Mouse (Mus musculus): Measurements from ENCODE around the gene Chrnb2. TPM values are rescaled to one million over a fixed set of nuclear protein-coding genes. Genes with fewer than 3 reads are reported as not detected.
A peak's percentile ranks its signal among the peaks of the same experiment; 100 is the strongest.
"Not testable (repeated sequence)": the region's sequence is repeated elsewhere in the genome, so short reads cannot be mapped to it uniquely, and the experiment has no call there.

Chrnb2 gene
- polyA plus RNA-seq, 1 experiment, result 0.32 TPM

- Histone ChIP-seq H3K4me3 (replicated peaks; ENCODE audit: control insufficient read depth, low read depth, low read length) (no peak overlapping the region), H3K4me1 (ENCODE audit: control insufficient read depth, insufficient read depth, low read length) (peaks cover 5% of the 10 kb centered on the region), H3K27ac (ENCODE audit: control insufficient read depth, insufficient read depth, low read depth, low read length, poor library complexity) (no peak overlapping the region)
- TF ChIP-seq POLR2A (IDR thresholded peaks at IDR 0.05; ENCODE audit: borderline replicate concordance, control insufficient read depth, low read depth, low read length) (no peak), CTCF (IDR thresholded peaks at IDR 0.05; ENCODE audit: control insufficient read depth, insufficient read depth, low read length) (no peak)
- WGBS, result 83% methylated on average over 4 of the region's 4 CpGs
Observed at GRCm38 (mm10) chr3:89805179-89805578, 40.7 kb upstream of the Chrnb2 start.

- H3K27ac ChIP-seq (ENCODE audit: control insufficient read depth, insufficient read depth, low read depth, low read length, poor library complexity), result no peak overlapping the region
- H3K4me1 ChIP-seq (ENCODE audit: control insufficient read depth, insufficient read depth, low read length), result peaks cover 4% of the 10 kb centered on the region
- 83% methylated on average over 15 of the region's 15 CpGs for WGBS
- TF ChIP-seq CTCF (IDR thresholded peaks at IDR 0.05; ENCODE audit: control insufficient read depth, insufficient read depth, low read length) (no peak), POLR2A (IDR thresholded peaks at IDR 0.05; ENCODE audit: borderline replicate concordance, control insufficient read depth, low read depth, low read length) (no peak)
- H3K4me3 ChIP-seq (replicated peaks; ENCODE audit: control insufficient read depth, low read depth, low read length), result no peak overlapping the region
Observed at GRCm38 (mm10) chr3:89802876-89803275, 38.4 kb upstream of the Chrnb2 start.

- Histone ChIP-seq H3K4me1 (ENCODE audit: control insufficient read depth, insufficient read depth, low read length) (peaks cover 2% of the 10 kb centered on the region), H3K4me3 (replicated peaks; ENCODE audit: control insufficient read depth, low read depth, low read length) (no peak overlapping the region), H3K27ac (ENCODE audit: control insufficient read depth, insufficient read depth, low read depth, low read length, poor library complexity) (no peak overlapping the region)
- under 1% methylated on average over 3 of the region's 3 CpGs for WGBS
- TF ChIP-seq POLR2A (IDR thresholded peaks at IDR 0.05; ENCODE audit: borderline replicate concordance, control insufficient read depth, low read depth, low read length) (no peak), CTCF (IDR thresholded peaks at IDR 0.05; ENCODE audit: control insufficient read depth, insufficient read depth, low read length) (no peak)
Observed at GRCm38 (mm10) chr3:89801507-89801847, 37.0 kb upstream of the Chrnb2 start.

GRCm38 (mm10) chr3:89800774-89801506 lies 36.5 kb upstream of the Chrnb2 start:
- Histone ChIP-seq H3K4me1 (ENCODE audit: control insufficient read depth, insufficient read depth, low read length) (peaks cover 2% of the 10 kb centered on the region), H3K27ac (ENCODE audit: control insufficient read depth, insufficient read depth, low read depth, low read length, poor library complexity) (no peak overlapping the region), H3K4me3 (replicated peaks; ENCODE audit: control insufficient read depth, low read depth, low read length) (no peak overlapping the region)
- TF ChIP-seq CTCF (IDR thresholded peaks at IDR 0.05; ENCODE audit: control insufficient read depth, insufficient read depth, low read length) (no peak), POLR2A (IDR thresholded peaks at IDR 0.05; ENCODE audit: borderline replicate concordance, control insufficient read depth, low read depth, low read length) (no peak)
- WGBS, result 71% methylated on average over 5 of the region's 5 CpGs

- H3K27ac ChIP-seq (ENCODE audit: control insufficient read depth, insufficient read depth, low read depth, low read length, poor library complexity); H3K4me3 ChIP-seq (replicated peaks; ENCODE audit: control insufficient read depth, low read depth, low read length); H3K4me1 ChIP-seq (ENCODE audit: control insufficient read depth, insufficient read depth, low read length): not testable (repeated sequence)
- WGBS, result 82% methylated on average over 3 of the region's 3 CpGs
Observed at GRCm38 (mm10) chr3:89800078-89800477, 35.6 kb upstream of the Chrnb2 start.

- peaks cover 2% of the 10 kb centered on the region for H3K4me1 ChIP-seq (ENCODE audit: control insufficient read depth, insufficient read depth, low read length)
- H3K4me3 ChIP-seq (replicated peaks; ENCODE audit: control insufficient read depth, low read depth, low read length), result no peak overlapping the region
- H3K27ac ChIP-seq (ENCODE audit: control insufficient read depth, insufficient read depth, low read depth, low read length, poor library complexity), result no peak overlapping the region
- WGBS, result 78% methylated on average over 13 of the region's 13 CpGs
- TF ChIP-seq POLR2A (IDR thresholded peaks at IDR 0.05; ENCODE audit: borderline replicate concordance, control insufficient read depth, low read depth, low read length) (no peak), CTCF (IDR thresholded peaks at IDR 0.05; ENCODE audit: control insufficient read depth, insufficient read depth, low read length) (no peak)
Observed at GRCm38 (mm10) chr3:89799476-89799875, 35.0 kb upstream of the Chrnb2 start.

- Histone ChIP-seq H3K27ac (ENCODE audit: control insufficient read depth, insufficient read depth, low read depth, low read length, poor library complexity) (no peak overlapping the region), H3K4me1 (ENCODE audit: control insufficient read depth, insufficient read depth, low read length) (peaks cover 2% of the 10 kb centered on the region), H3K4me3 (replicated peaks; ENCODE audit: control insufficient read depth, low read depth, low read length) (no peak overlapping the region)
- 68% methylated on average over 3 of the region's 3 CpGs for WGBS
- no peak for TF ChIP-seq CTCF (IDR thresholded peaks at IDR 0.05; ENCODE audit: control insufficient read depth, insufficient read depth, low read length)
- TF ChIP-seq POLR2A (IDR thresholded peaks at IDR 0.05; ENCODE audit: borderline replicate concordance, control insufficient read depth, low read depth, low read length), result no peak
Observed at GRCm38 (mm10) chr3:89798518-89798917, 34.1 kb upstream of the Chrnb2 start.

- Histone ChIP-seq H3K27ac (ENCODE audit: control insufficient read depth, insufficient read depth, low read depth, low read length, poor library complexity) (0 out of 2 replicates have a peak overlapping the region, but pooled peaks have one; percentile 8), H3K4me1 (ENCODE audit: control insufficient read depth, insufficient read depth, low read length) (no peaks in the 10 kb centered on the region; the same call in 1 of the 2 replicates), H3K4me3 (replicated peaks; ENCODE audit: control insufficient read depth, low read depth, low read length) (no peak overlapping the region)
- TF ChIP-seq CTCF (IDR thresholded peaks at IDR 0.05; ENCODE audit: control insufficient read depth, insufficient read depth, low read length) (no peak), POLR2A (IDR thresholded peaks at IDR 0.05; ENCODE audit: borderline replicate concordance, control insufficient read depth, low read depth, low read length) (0 out of 2 replicates have a peak, but pooled peaks have one; percentile 9)
- 1% methylated on average over 4 of the region's 4 CpGs for WGBS
Observed at GRCm38 (mm10) chr3:89796358-89796757, 31.9 kb upstream of the Chrnb2 start.

GRCm38 (mm10) chr3:89795746-89796145 lies 31.3 kb upstream of the Chrnb2 start:
- TF ChIP-seq POLR2A (IDR thresholded peaks at IDR 0.05; ENCODE audit: borderline replicate concordance, control insufficient read depth, low read depth, low read length) (no peak), CTCF (IDR thresholded peaks at IDR 0.05; ENCODE audit: control insufficient read depth, insufficient read depth, low read length) (no peak)
- Histone ChIP-seq H3K27ac (ENCODE audit: control insufficient read depth, insufficient read depth, low read depth, low read length, poor library complexity) (0 out of 2 replicates have a peak overlapping the region, but pooled peaks have one; percentile 8), H3K4me1 (ENCODE audit: control insufficient read depth, insufficient read depth, low read length) (no peaks in the 10 kb centered on the region), H3K4me3 (replicated peaks; ENCODE audit: control insufficient read depth, low read depth, low read length) (no peak overlapping the region)
- 63% methylated on average over 5 of the region's 5 CpGs for WGBS
